Mouse (Mus musculus): ENCODE measurements around the gene Olfr1424. TPM values are rescaled to one million over a fixed set of nuclear protein-coding genes. Genes with fewer than 3 reads are reported as not detected.

The Olfr1424 gene
- polyA plus RNA-seq (2017; shearing (Covaris generic)): not detected

GRCm38 (mm10) chr19:12062582-12062981, at the start of gene Olfr1424:
Gene Olfr1424, minus strand, starts transcription at chr19:12062682.

DNA sequence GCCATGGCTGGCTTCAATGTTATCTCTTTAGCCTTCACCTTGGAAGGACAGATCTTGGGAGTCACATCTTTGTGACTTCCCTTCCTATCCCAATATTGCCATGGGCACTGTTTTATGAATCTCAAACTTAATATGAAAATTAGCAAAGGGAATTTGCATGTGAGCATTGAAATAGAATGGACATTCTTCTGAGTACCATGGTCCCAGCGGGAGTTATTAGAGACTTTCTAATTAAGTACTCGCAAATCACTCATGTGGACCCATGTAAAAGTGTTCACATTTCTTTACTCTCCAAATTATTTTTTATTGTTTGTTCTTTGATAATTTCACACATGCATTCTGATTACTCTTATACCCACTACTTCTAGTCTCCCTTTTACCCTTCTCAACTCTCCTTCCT, 40.8 kb upstream of the Olfr1424 start, which contains the start of gene Olfr1427:
TSS of gene Olfr1427 (minus strand) at position 101 of the 400 bp plus-strand sequence.

GRCm38 (mm10) chr19:12091913-12092312, 29.4 kb upstream of the Olfr1424 start, which contains the start of gene Olfr1426:
Gene Olfr1426, minus strand, starts transcription at chr19:12092013.

GRCm38 (mm10) chr19:12077631-12078030, 15.1 kb upstream of the Olfr1424 start, which contains the start of gene Olfr1425:
Gene Olfr1425, minus strand, starts transcription at chr19:12077731.

GRCm38 (mm10) chr19:12041217-12041616, 21.3 kb downstream of the Olfr1424 start, which contains the start of gene Olfr1423:
Gene Olfr1423, minus strand, starts transcription at chr19:12041317.

Other genes starting within 250 kb of the Olfr1424 start
- gene Stx3, start 243.3 kb downstream of the Olfr1424 start, polyA plus RNA-seq (2017; shearing (Covaris generic)): 1.7 TPM
- not detected for gene Olfr1417, start 223.5 kb downstream of the Olfr1424 start, polyA plus RNA-seq (2017; shearing (Covaris generic))
- not detected for gene Olfr1418, start 201.6 kb downstream of the Olfr1424 start, polyA plus RNA-seq (2017; shearing (Covaris generic))
- gene Olfr1419, start 187.6 kb downstream of the Olfr1424 start, polyA plus RNA-seq (2017; shearing (Covaris generic)): not detected
- not detected for gene Olfr1420, start 176.1 kb downstream of the Olfr1424 start, polyA plus RNA-seq (2017; shearing (Covaris generic))
- gene Patl1, start 150.3 kb downstream of the Olfr1424 start, polyA plus RNA-seq (2017; shearing (Covaris generic)): 32.6 TPM
- gene Osbp, start 96.7 kb downstream of the Olfr1424 start, polyA plus RNA-seq (2017; shearing (Covaris generic)): 57.5 TPM
- gene Olfr1423, start 21.4 kb downstream of the Olfr1424 start, polyA plus RNA-seq (2017; shearing (Covaris generic)): not detected
- not detected for gene Olfr1425, start 15.0 kb upstream of the Olfr1424 start, polyA plus RNA-seq (2017; shearing (Covaris generic))
- not detected for gene Olfr1426, start 29.3 kb upstream of the Olfr1424 start, polyA plus RNA-seq (2017; shearing (Covaris generic))
- not detected for gene Olfr1427, start 40.7 kb upstream of the Olfr1424 start, polyA plus RNA-seq (2017; shearing (Covaris generic))
- not detected for gene Olfr1428, start 53.2 kb upstream of the Olfr1424 start, polyA plus RNA-seq (2017; shearing (Covaris generic))
- not detected for gene Olfr76, start 60.5 kb upstream of the Olfr1424 start, polyA plus RNA-seq (2017; shearing (Covaris generic))
- 0.11 TPM for gene Olfr1555-ps1, start 107.4 kb upstream of the Olfr1424 start, polyA plus RNA-seq (2017; shearing (Covaris generic))
- gene Olfr1431, start 138.0 kb upstream of the Olfr1424 start, polyA plus RNA-seq (2017; shearing (Covaris generic)): not detected
- not detected for gene Olfr1432, start 169.9 kb upstream of the Olfr1424 start, polyA plus RNA-seq (2017; shearing (Covaris generic))
- not detected for gene Olfr262, start 179.0 kb upstream of the Olfr1424 start, polyA plus RNA-seq (2017; shearing (Covaris generic))
- 0.10 TPM for gene Olfr235, start 198.3 kb upstream of the Olfr1424 start, polyA plus RNA-seq (2017; shearing (Covaris generic))
- not detected for gene Olfr1434, start 217.2 kb upstream of the Olfr1424 start, polyA plus RNA-seq (2017; shearing (Covaris generic))
- gene Olfr1436, start 236.4 kb upstream of the Olfr1424 start, polyA plus RNA-seq (2017; shearing (Covaris generic)): not detected

All from naive thymus-derived CD4-positive, alpha-beta T cell, adult 5 months (primary cell).